In the genomic region with DNA sequence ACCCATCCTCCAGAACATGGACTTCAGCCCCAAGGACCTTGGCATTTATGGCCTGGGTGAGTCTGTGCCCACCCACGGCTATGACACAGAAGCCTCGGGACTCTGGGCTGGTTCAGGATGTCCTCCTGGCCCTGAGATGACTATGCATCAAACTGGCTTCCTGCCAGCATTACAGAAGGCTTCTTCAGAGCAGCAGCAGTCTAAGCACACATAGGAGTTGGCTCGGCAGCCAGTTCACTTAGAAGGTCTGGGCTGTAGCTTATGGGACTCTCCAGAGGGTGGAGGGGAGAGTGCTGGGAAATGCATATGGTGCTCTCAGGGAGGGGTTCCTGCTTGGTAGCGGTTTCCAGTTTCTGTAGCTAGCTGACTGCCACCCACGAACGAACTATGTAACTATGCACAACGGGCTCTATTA, we compare ENCODE assay signal across 18 mouse cellular contexts. TPM values are rescaled to one million over a fixed set of nuclear protein-coding genes. Genes with fewer than 3 reads are reported as not detected.
DNase-seq lines count a peak whose midpoint lies in the region; ATAC-seq and TF ChIP-seq lines count a peak whose summit lies in the region.
"Had no signal": no experiment of that assay in that cellular context is flagged by ENCODE, and none has a peak within 500 bp of the region (broad histone marks: within the 10 kb centered on the region; RNA-seq: fewer than 3 reads in every experiment).

No protein-coding gene starts in this region.

- no peaks in the 10 kb centered on the region for H3K27me3 ChIP-seq in cerebellum, adult 2 months (ENCODE audit: control insufficient read depth, insufficient read depth, low read length)
- no peaks in the 10 kb centered on the region for H3K27me3 ChIP-seq in intestine, postnatal 0 days (replicated peaks; ENCODE audit: control insufficient read depth, insufficient read depth, low read length)
- H3K27me3 ChIP-seq: forebrain, embryonic 13.5 days; heart, embryonic 13.5 days; lung, embryonic 15.5 days had no signal

- no peak for TF ChIP-seq POLR2A in cerebellum, adult 2 months (IDR thresholded peaks at IDR 0.05; ENCODE audit: borderline replicate concordance, insufficient read depth, low read length)

- no peaks in the 10 kb centered on the region for H3K4me1 ChIP-seq in cerebellum, adult 2 months (ENCODE audit: control insufficient read depth, insufficient read depth, low read length)
- H3K4me1 ChIP-seq in intestine, postnatal 0 days (replicated peaks; ENCODE audit: control insufficient read depth, insufficient read depth, low read length), result no peaks in the 10 kb centered on the region

- WGBS in cerebellum, adult 2 months, result 30% methylated on average over 7 of the region's 7 CpGs
- WGBS in intestine, postnatal 0 days, result 44% methylated on average over 7 of the region's 7 CpGs

- H3K27ac ChIP-seq in cerebellum, adult 2 months (ENCODE audit: insufficient read depth, low read length), result no peak overlapping the region
- peak overlapping the region; percentile 48; the same call in 1 of the 2 replicates for H3K27ac ChIP-seq in layer of hippocampus, adult 2 months
- H3K27ac ChIP-seq in intestine, postnatal 0 days (ENCODE audit: low read depth, low read length), result no peak overlapping the region
- H3K27ac ChIP-seq: forebrain, embryonic 13.5 days; heart, embryonic 13.5 days; hindbrain, embryonic 14.5 days; lung, embryonic 15.5 days; midbrain, embryonic 10.5 days; stomach, postnatal 0 days had no signal

- H3K36me3 ChIP-seq in intestine, postnatal 0 days (ENCODE audit: control insufficient read depth, insufficient read depth), result no peaks in the 10 kb centered on the region
- H3K36me3 ChIP-seq: heart, embryonic 13.5 days; lung, embryonic 15.5 days; midbrain, embryonic 10.5 days had no signal

- no peaks in the 10 kb centered on the region for H3K9me3 ChIP-seq in intestine, postnatal 0 days (ENCODE audit: control insufficient read depth)
- H3K9me3 ChIP-seq: forebrain, embryonic 13.5 days; heart, embryonic 13.5 days; lung, embryonic 15.5 days; midbrain, embryonic 10.5 days had no signal

- no peak overlapping the region for H3K9ac ChIP-seq in intestine, postnatal 0 days (ENCODE audit: low read depth, low read length)
- H3K9ac ChIP-seq: forebrain, embryonic 13.5 days; heart, embryonic 13.5 days; hindbrain, embryonic 14.5 days; lung, embryonic 15.5 days had no signal

- peak; percentile 14 to 38 for DNase-seq in cerebellum, adult 2 months
- no peak for DNase-seq in cerebellum, postnatal 14 days
- DNase-seq in layer of hippocampus, adult 2 months (ENCODE audit: low spot score in 2 of 2), result peak in 1 of 2 experiments; percentile 51
- DNase-seq in layer of hippocampus, adult 9-10 months (ENCODE audit: low spot score), result no peak
- DNase-seq in lung, postnatal 36 days, result no peak
- DNase-seq: gastrocnemius, postnatal 36 days had no signal

- ATAC-seq in activated CD4-positive, CD25-positive, alpha-beta regulatory T cell, adult 4 months, result peak; percentile 58
- ATAC-seq in intestine, postnatal 0 days, result peak; percentile 68
- no peak for ATAC-seq in monocyte, adult 5-6 weeks (replicated peaks; ENCODE audit: insufficient number of reproducible peaks, low FRiP score, low TSS enrichment, poor library complexity, severe bottlenecking)
- ATAC-seq: forebrain, embryonic 13.5 days had no signal

- no peak overlapping the region for H3K4me2 ChIP-seq in intestine, postnatal 0 days (replicated peaks; ENCODE audit: low read depth)
- H3K4me2 ChIP-seq: forebrain, embryonic 13.5 days; heart, embryonic 13.5 days; hindbrain, embryonic 14.5 days; lung, embryonic 15.5 days had no signal

- H3K4me3 ChIP-seq in cerebellum, adult 2 months (replicated peaks; ENCODE audit: insufficient read depth, low read depth, low read length), result no peak overlapping the region
- H3K4me3 ChIP-seq in layer of hippocampus, adult 2 months, result no peak overlapping the region
- H3K4me3 ChIP-seq in intestine, postnatal 0 days (ENCODE audit: low read depth, low read length), result no peak overlapping the region
- H3K4me3 ChIP-seq: forebrain, embryonic 13.5 days; heart, embryonic 13.5 days; lung, embryonic 15.5 days; midbrain, embryonic 10.5 days had no signal

- TF ChIP-seq CTCF in cerebellum, adult 2 months (IDR thresholded peaks at IDR 0.05; ENCODE audit: borderline replicate concordance, insufficient read depth, low read depth, low read length), result no peak
- no peak for TF ChIP-seq CTCF in layer of hippocampus, adult 2 months (conservative IDR thresholded peaks at IDR 0.05)
- no peak for TF ChIP-seq CTCF in intestine, postnatal 0 days (IDR thresholded peaks at IDR 0.05; ENCODE audit: low read depth)

RNA-seq across cellular contexts. Expression of a gene that starts 17.7 kb away (rescaled TPM):
- 11.9 and 13.8 TPM in 2 replicates for polyA plus RNA-seq in cerebellum, adult 2 months (2012; rRNA removed)
- total RNA-seq in layer of hippocampus, adult 2 months (2021), result 10 to 100 TPM; 24.3 to 24.9 TPM
- polyA plus RNA-seq in activated CD4-positive, CD25-positive, alpha-beta regulatory T cell, adult 4 months (2017; shearing (Covaris generic)), result 1 to 10 TPM; 6.5 to 8.3 TPM
- polyA plus RNA-seq in intestine, postnatal 0 days (2015; fragmentation: Nextera tagmentation; extraction: Ambion mirVana), result 10.8 and 12.2 TPM in 2 replicates
- 3.3 to 8.5 TPM (median 4.2 TPM) in 3 replicates for total RNA-seq in monocyte, adult 5-6 weeks (2017)

RNA-seq across cellular contexts. Expression of a gene that starts 17.8 kb away (rescaled TPM):
- polyA plus RNA-seq in cerebellum, adult 2 months (2012; rRNA removed), result 3.7 and 3.9 TPM in 2 replicates
- 1 to 10 TPM; 5.1 TPM for total RNA-seq in layer of hippocampus, adult 2 months (2021)
- polyA plus RNA-seq in activated CD4-positive, CD25-positive, alpha-beta regulatory T cell, adult 4 months (2017; shearing (Covaris generic)), result 10 to 100 TPM in 1 of 2 experiments, 1 to 10 TPM in 1; 8.5 to 10.1 TPM
- polyA plus RNA-seq in intestine, postnatal 0 days (2015; fragmentation: Nextera tagmentation; extraction: Ambion mirVana), result 22.7 and 23.6 TPM in 2 replicates
- 15.3 to 22.6 TPM (median 18.9 TPM) in 3 replicates for total RNA-seq in monocyte, adult 5-6 weeks (2017)

RNA-seq across cellular contexts. Expression of a gene that starts 21.0 kb away (rescaled TPM):
- polyA plus RNA-seq in cerebellum, adult 2 months (2012; rRNA removed), result 64.9 and 67.6 TPM in 2 replicates
- 10 to 100 TPM; 66.6 to 76.8 TPM for total RNA-seq in layer of hippocampus, adult 2 months (2021)
- polyA plus RNA-seq in activated CD4-positive, CD25-positive, alpha-beta regulatory T cell, adult 4 months (2017; shearing (Covaris generic)), result 10 to 100 TPM; 16.2 to 18.4 TPM
- 56.3 and 57.4 TPM in 2 replicates for polyA plus RNA-seq in intestine, postnatal 0 days (2015; fragmentation: Nextera tagmentation; extraction: Ambion mirVana)
- 21.2 to 31.3 TPM (median 22.5 TPM) in 3 replicates for total RNA-seq in monocyte, adult 5-6 weeks (2017)

RNA-seq across cellular contexts. Expression of a gene that starts 31.8 kb away (rescaled TPM):
- polyA plus RNA-seq in cerebellum, adult 2 months (2012; rRNA removed), result not detected in 2 replicates
- total RNA-seq in layer of hippocampus, adult 2 months (2021), result not detected
- not detected for polyA plus RNA-seq in activated CD4-positive, CD25-positive, alpha-beta regulatory T cell, adult 4 months (2017; shearing (Covaris generic))
- polyA plus RNA-seq in intestine, postnatal 0 days (2015; fragmentation: Nextera tagmentation; extraction: Ambion mirVana), result not detected in 2 replicates
- total RNA-seq in monocyte, adult 5-6 weeks (2017), result not detected in 3 replicates
- total RNA-seq: gastrocnemius, postnatal 36 days; left cerebral cortex, adult 18-20 months had no signal
- polyA plus RNA-seq: embryonic facial prominence, embryonic 11.5 days; forebrain, embryonic 13.5 days; heart, embryonic 13.5 days; hindbrain, embryonic 14.5 days; limb, embryonic 14.5 days; lung, embryonic 15.5 days; midbrain, embryonic 10.5 days; stomach, postnatal 0 days had no signal

RNA-seq across cellular contexts. Expression of a gene that starts 31.8 kb away (rescaled TPM):
- polyA plus RNA-seq in cerebellum, adult 2 months (2012; rRNA removed), result 18.9 and 22.5 TPM in 2 replicates
- total RNA-seq in layer of hippocampus, adult 2 months (2021), result 10 to 100 TPM; 13.2 to 13.4 TPM
- 10 to 100 TPM; 28.3 to 29.3 TPM for polyA plus RNA-seq in activated CD4-positive, CD25-positive, alpha-beta regulatory T cell, adult 4 months (2017; shearing (Covaris generic))
- 16.5 and 17.0 TPM in 2 replicates for polyA plus RNA-seq in intestine, postnatal 0 days (2015; fragmentation: Nextera tagmentation; extraction: Ambion mirVana)
- total RNA-seq in monocyte, adult 5-6 weeks (2017), result 18.9 to 33.7 TPM (median 25.4 TPM) in 3 replicates

Comparison
In these comparisons a context has a peak if more than half of its experiments do, and no peak if none do; other contexts are left out.
1. DNase-seq: peak in cerebellum, adult 2 months (2 of 2); none in cerebellum, postnatal 14 days (0 of 2), layer of hippocampus, adult 9-10 months (single experiment) and lung, postnatal 36 days (single experiment).